11 mouse cellular contexts compared by ENCODE assay signal in the genomic region with DNA sequence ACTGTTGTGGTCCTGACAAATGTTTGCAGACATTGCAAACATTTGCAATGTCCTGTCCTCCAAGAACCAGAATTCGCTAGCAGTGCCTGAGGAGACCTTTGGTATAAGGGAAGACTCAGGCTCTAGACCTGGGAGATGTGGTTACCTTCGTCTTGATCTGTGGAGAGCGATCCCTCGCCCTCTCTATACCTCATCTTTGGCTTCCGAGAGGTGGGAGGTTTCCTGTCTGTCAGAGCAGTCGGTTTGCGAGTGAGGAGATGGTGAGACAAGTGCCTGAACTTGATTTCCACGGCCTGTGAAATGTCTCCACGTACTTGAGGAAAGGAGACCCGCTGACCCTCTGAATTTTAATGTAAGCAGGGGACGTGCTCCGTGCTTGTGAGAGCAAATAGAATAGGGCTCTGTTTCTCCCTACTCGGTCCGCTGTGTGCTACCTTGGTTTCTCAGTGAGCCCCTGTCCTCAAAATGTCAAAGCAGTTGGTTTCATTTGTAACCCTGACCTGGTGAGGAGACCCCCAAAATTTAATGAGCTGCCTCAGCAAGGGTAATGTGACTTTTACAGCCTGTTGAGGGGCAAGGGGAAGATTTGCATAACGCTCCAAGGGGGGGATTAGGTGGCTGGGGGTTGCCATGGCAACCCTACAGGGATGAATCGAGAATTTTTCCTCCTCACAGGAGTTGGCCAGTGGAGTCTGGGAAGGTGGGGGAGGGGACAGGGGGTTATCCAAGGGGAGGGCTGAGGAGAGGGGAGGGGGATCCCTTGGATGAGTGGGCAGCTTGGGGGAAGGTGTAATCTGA. TPM values are rescaled to one million over a fixed set of nuclear protein-coding genes. Genes with fewer than 3 reads are reported as not detected.
A peak's percentile ranks its signal among the peaks of the same experiment; 100 is the strongest.
DNase-seq lines count a peak whose midpoint lies in the region; ATAC-seq and TF ChIP-seq lines count a peak whose summit lies in the region.
"Had no signal": no experiment of that assay in that cellular context is flagged by ENCODE, and none has a peak within 500 bp of the region (broad histone marks: within the 10 kb centered on the region; RNA-seq: fewer than 3 reads in every experiment).

No protein-coding gene starts in this region.

- peak overlapping the region; percentile 83 for H3K27ac ChIP-seq in midbrain, embryonic 10.5 days (replicated peaks)
- no peak overlapping the region for H3K27ac ChIP-seq in kidney, embryonic 16.5 days (ENCODE audit: low read length)
- no peak overlapping the region for H3K27ac ChIP-seq in gastrocnemius, adult 2 months

- H3K4me1 ChIP-seq in midbrain, embryonic 10.5 days: peaks cover 100% of the 10 kb centered on the region
- peaks cover 65% of the 10 kb centered on the region for H3K4me1 ChIP-seq in kidney, embryonic 16.5 days (ENCODE audit: insufficient read depth, low read length)

- no peak for TF ChIP-seq CTCF in gastrocnemius, adult 2 months (IDR thresholded peaks at IDR 0.05)

- no peaks in the 10 kb centered on the region for H3K9me3 ChIP-seq in midbrain, embryonic 10.5 days (replicated peaks)
- no peaks in the 10 kb centered on the region for H3K9me3 ChIP-seq in kidney, embryonic 16.5 days (ENCODE audit: low read length)

- H3K36me3 ChIP-seq in midbrain, embryonic 10.5 days: peaks cover 86% of the 10 kb centered on the region
- H3K36me3 ChIP-seq in kidney, embryonic 16.5 days (ENCODE audit: insufficient read depth, low read length): peaks cover 24% of the 10 kb centered on the region

- no peak overlapping the region for H3K4me2 ChIP-seq in kidney, embryonic 16.5 days (replicated peaks; ENCODE audit: low read depth, low read length)

- ATAC-seq in activated CD4-positive, CD25-positive, alpha-beta regulatory T cell, adult 4 months: peak; percentile 41
- ATAC-seq in kidney, embryonic 16.5 days (ENCODE audit: low FRiP score, low TSS enrichment): no peak

- intact Hi-C loops in gastrocnemius, adult 2 months (cut with DNase I): no loop called here

- H3K27me3 ChIP-seq in midbrain, embryonic 10.5 days (ENCODE audit: low read depth, poor library complexity, severe bottlenecking): peaks cover 28% of the 10 kb centered on the region
- no peaks in the 10 kb centered on the region for H3K27me3 ChIP-seq in kidney, embryonic 16.5 days (ENCODE audit: insufficient read depth, low read length)

- H3K9ac ChIP-seq in kidney, embryonic 16.5 days (replicated peaks; ENCODE audit: low read length): no peak overlapping the region

- H3K4me3 ChIP-seq in midbrain, embryonic 10.5 days: peak overlapping the region; percentile 46
- H3K4me3 ChIP-seq in kidney, embryonic 16.5 days (ENCODE audit: low read length): no peak overlapping the region
- no peak overlapping the region for H3K4me3 ChIP-seq in gastrocnemius, adult 2 months

- 4% methylated on average over 16 of the region's 16 CpGs for WGBS in midbrain, embryonic 10.5 days
- 33% methylated on average over 16 of the region's 16 CpGs for WGBS in kidney, embryonic 16.5 days

- DNase-seq in CD4-positive, CD25-positive, alpha-beta regulatory T cell, adult 2 months (ENCODE audit: low read depth, low spot score): peak; percentile 62
- DNase-seq in forelimb bud, embryonic 11.5 days (ENCODE audit: low read depth, low spot score): peak; percentile 85
- DNase-seq in midbrain, embryonic 10.5 days (ENCODE audit: low spot score): peak; percentile 92
- no peak for DNase-seq in adipocyte (ENCODE audit: low spot score)
- DNase-seq in kidney, adult 18-20 months: no peak
- no peak for DNase-seq in gastrocnemius, adult 2 months
- DNase-seq: cerebellum, postnatal 36 days; kidney, postnatal 36 days; right cerebral cortex, postnatal 25 days had no signal

RNA-seq across cellular contexts. Expression of gene Tle3, which starts 12.7 kb away (rescaled TPM):
- polyA plus RNA-seq in activated CD4-positive, CD25-positive, alpha-beta regulatory T cell, adult 4 months (2017; shearing (Covaris generic)): 10 to 100 TPM; 20.4 to 21.1 TPM
- polyA plus RNA-seq in midbrain, embryonic 10.5 days (2016; fragmentation: Nextera tagmentation; extraction: Ambion mirVana): 48.7 and 55.8 TPM in 2 replicates
- polyA plus RNA-seq in kidney, embryonic 16.5 days (2015; fragmentation: Nextera tagmentation; extraction: Ambion mirVana): 26.0 and 30.8 TPM in 2 replicates
- total RNA-seq in gastrocnemius, adult 2 months (2021): 10 to 100 TPM in 1 of 2 experiments, 1 to 10 TPM in 1; 4.7 to 12.9 TPM

Comparison
In these comparisons a context has a peak if more than half of its experiments do, and no peak if none do; other contexts are left out.
1. DNase-seq: peak in CD4-positive, CD25-positive, alpha-beta regulatory T cell, adult 2 months (single experiment), forelimb bud, embryonic 11.5 days (single experiment) and midbrain, embryonic 10.5 days (single experiment); none in adipocyte (single experiment), kidney, adult 18-20 months (single experiment) and gastrocnemius, adult 2 months (single experiment).